Comparison of ENCODE assay signal across 16 mouse cellular contexts in the genomic region with DNA sequence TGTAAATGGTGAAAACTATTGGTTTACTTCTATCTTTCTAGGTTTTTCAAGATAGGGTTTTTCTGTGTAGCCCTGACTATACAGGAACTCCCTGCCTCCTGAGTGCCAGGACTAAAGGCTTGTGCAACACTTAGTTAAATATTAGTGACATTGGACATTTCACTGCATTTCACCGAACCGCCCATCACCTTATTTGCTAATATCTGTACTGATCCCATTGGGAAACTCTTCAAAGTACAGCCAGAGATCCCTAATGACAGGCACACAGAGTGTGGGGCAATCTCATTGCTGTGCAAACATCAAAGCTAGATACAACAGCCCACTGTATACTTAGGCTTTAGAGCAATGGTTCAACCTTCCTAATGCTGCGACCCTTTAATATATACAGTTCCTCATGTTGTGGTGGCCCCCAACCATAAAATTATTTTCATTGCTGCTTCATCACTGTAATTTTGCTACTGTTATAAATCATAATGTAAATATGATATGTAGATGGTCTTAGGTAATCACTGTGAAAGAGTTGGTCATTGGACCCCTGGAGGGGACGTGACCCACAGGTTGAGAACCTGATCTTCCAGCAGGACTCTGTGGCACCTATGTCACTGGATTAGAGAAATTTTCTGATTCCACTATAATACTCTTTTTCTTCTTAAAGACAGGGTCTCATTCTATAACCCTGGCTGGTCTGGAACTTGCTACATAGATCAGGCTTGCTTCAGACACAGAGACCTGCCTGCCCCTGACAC.
DNase-seq lines count a peak whose midpoint lies in the region; ATAC-seq and TF ChIP-seq lines count a peak whose summit lies in the region.
"Had no signal": no experiment of that assay in that cellular context is flagged by ENCODE, and none has a peak within 500 bp of the region (broad histone marks: within the 10 kb centered on the region; RNA-seq: fewer than 3 reads in every experiment).

No protein-coding gene starts in this region.

- no peak overlapping the region for H3K4me2 ChIP-seq in intestine, postnatal 0 days (replicated peaks; ENCODE audit: low read depth)
- H3K4me2 ChIP-seq in liver, postnatal 0 days (ENCODE audit: low read depth, low read length): no peak overlapping the region
- H3K4me2 ChIP-seq: embryonic facial prominence, embryonic 12.5 days; lung, embryonic 15.5 days had no signal

- peak overlapping the region; percentile 98 for H3K27ac ChIP-seq in liver, adult 2 months (replicated peaks; ENCODE audit: insufficient read depth, low read depth, low read length)
- no peak overlapping the region for H3K27ac ChIP-seq in intestine, postnatal 0 days (ENCODE audit: low read depth, low read length)
- peak overlapping the region; percentile 83 for H3K27ac ChIP-seq in liver, postnatal 0 days (ENCODE audit: low read depth)
- H3K27ac ChIP-seq: embryonic facial prominence, embryonic 12.5 days; hindbrain, embryonic 10.5 days; hindbrain, postnatal 0 days; lung, embryonic 15.5 days had no signal

- peak; percentile 68 for ATAC-seq in intestine, postnatal 0 days
- peak; percentile 99 for ATAC-seq in liver, postnatal 0 days
- ATAC-seq: forebrain, embryonic 14.5 days; hindbrain, postnatal 0 days had no signal

- no peak for TF ChIP-seq CTCF in liver, adult 2 months (IDR thresholded peaks at IDR 0.05; ENCODE audit: low read depth, low read length)
- no peak for TF ChIP-seq CTCF in intestine, postnatal 0 days (IDR thresholded peaks at IDR 0.05; ENCODE audit: low read depth)
- TF ChIP-seq CTCF in liver, postnatal 0 days (IDR thresholded peaks at IDR 0.05; ENCODE audit: low read depth): no peak

- no peak overlapping the region for H3K4me3 ChIP-seq in liver, adult 2 months (ENCODE audit: insufficient read depth, low read depth, low read length)
- H3K4me3 ChIP-seq in intestine, postnatal 0 days (ENCODE audit: low read depth, low read length): no peak overlapping the region
- no peak overlapping the region for H3K4me3 ChIP-seq in liver, postnatal 0 days (ENCODE audit: low read depth, low read length)
- H3K4me3 ChIP-seq: embryonic facial prominence, embryonic 12.5 days; erythroblast, embryonic 14.5 days; hindbrain, embryonic 10.5 days; lung, embryonic 15.5 days had no signal

- WGBS in liver, adult 2 months: 29% methylated on average over 4 of the region's 4 CpGs
- WGBS in intestine, postnatal 0 days: 39% methylated on average over 4 of the region's 4 CpGs
- 69% methylated on average over 4 of the region's 4 CpGs for WGBS in liver, postnatal 0 days (ENCODE audit: insufficient replicate concordance)

- no peak overlapping the region for H3K9ac ChIP-seq in liver, adult 2 months (ENCODE audit: low read depth, low read length)
- no peak overlapping the region for H3K9ac ChIP-seq in intestine, postnatal 0 days (ENCODE audit: low read depth, low read length)
- no peak overlapping the region for H3K9ac ChIP-seq in liver, postnatal 0 days (replicated peaks)
- H3K9ac ChIP-seq: embryonic facial prominence, embryonic 12.5 days; lung, embryonic 15.5 days had no signal

- peak; percentile 52; the same call in 1 of the 2 replicates for TF ChIP-seq EP300 in liver, postnatal 0 days (IDR thresholded peaks at IDR 0.05; ENCODE audit: low read depth)

- no peak for TF ChIP-seq POLR2A in liver, adult 2 months (IDR thresholded peaks at IDR 0.05; ENCODE audit: extremely low read depth, insufficient read depth, low read length)

- H3K27me3 ChIP-seq in liver, adult 2 months (ENCODE audit: control insufficient read depth, insufficient read depth, low read length): no peaks in the 10 kb centered on the region
- H3K27me3 ChIP-seq in intestine, postnatal 0 days (replicated peaks; ENCODE audit: control insufficient read depth, insufficient read depth, low read length): no peaks in the 10 kb centered on the region
- H3K27me3 ChIP-seq in liver, postnatal 0 days (ENCODE audit: insufficient read depth, low read length): no peaks in the 10 kb centered on the region
- H3K27me3 ChIP-seq: embryonic facial prominence, embryonic 12.5 days; lung, embryonic 15.5 days had no signal

- peak; percentile 99 for DNase-seq in liver, adult 2 months (ENCODE audit: extremely low read depth, low read depth, low spot score)
- no peak for DNase-seq in liver
- peak; percentile 55 for DNase-seq in gonadal fat pad, adult 2 months (ENCODE audit: low read depth)
- DNase-seq in liver, postnatal 0 days: peak; percentile 34
- DNase-seq in thymus, postnatal 25 days: no peak
- DNase-seq in B cell, adult 2 months: no peak
- DNase-seq: cerebellum, adult 9-11 months; gastrocnemius, postnatal 14 days; thymus, postnatal 4 days had no signal

- peaks cover 28% of the 10 kb centered on the region for H3K4me1 ChIP-seq in liver, adult 2 months (ENCODE audit: control insufficient read depth, insufficient read depth, low read length)
- H3K4me1 ChIP-seq in intestine, postnatal 0 days (replicated peaks; ENCODE audit: control insufficient read depth, insufficient read depth, low read length): peaks cover 6% of the 10 kb centered on the region; the same call in 1 of the 2 replicates
- H3K4me1 ChIP-seq in liver, postnatal 0 days (ENCODE audit: insufficient read depth): peaks cover 24% of the 10 kb centered on the region

- no peaks in the 10 kb centered on the region for H3K9me3 ChIP-seq in intestine, postnatal 0 days (ENCODE audit: control insufficient read depth)
- no peaks in the 10 kb centered on the region for H3K9me3 ChIP-seq in liver, postnatal 0 days (ENCODE audit: low read length)
- H3K9me3 ChIP-seq: embryonic facial prominence, embryonic 12.5 days; hindbrain, embryonic 10.5 days; lung, embryonic 15.5 days had no signal

- H3K79me2 ChIP-seq in liver, adult 2 months (ENCODE audit: control insufficient read depth, insufficient read depth, low read length): peaks cover 21% of the 10 kb centered on the region

- no peaks in the 10 kb centered on the region for H3K36me3 ChIP-seq in liver, adult 2 months (ENCODE audit: control insufficient read depth, insufficient read depth, low read length)
- H3K36me3 ChIP-seq in intestine, postnatal 0 days (ENCODE audit: control insufficient read depth, insufficient read depth): no peaks in the 10 kb centered on the region; the same call in 1 of the 2 replicates
- H3K36me3 ChIP-seq in liver, postnatal 0 days (replicated peaks; ENCODE audit: insufficient read depth, low read length): no peaks in the 10 kb centered on the region

Comparison
In these comparisons a context has a peak if more than half of its experiments do, and no peak if none do; other contexts are left out.
1. DNase-seq: peak in liver, adult 2 months (single experiment), gonadal fat pad, adult 2 months (single experiment) and liver, postnatal 0 days (single experiment); none in liver (single experiment), thymus, postnatal 25 days (single experiment) and B cell, adult 2 months (0 of 2).